Mouse (Mus musculus) adrenal gland, adult 18-20 months (tissue): ENCODE results near the gene Arid4b. TPM values are rescaled to one million over a fixed set of nuclear protein-coding genes. Genes with fewer than 3 reads are reported as not detected.
"Not testable (repeated sequence)": the region's sequence is repeated elsewhere in the genome, so short reads cannot be mapped to it uniquely, and the experiment has no call there.

ENCODE experiments used
- DNase-seq, 2 experiments: peaks; one replicate each; pipeline ENCODE4 v3.0.0; 2021 to 2022; ENCODE audit warnings: low spot score in 2 of 2
- long read RNA-seq, 2 experiments: library from polyadenylated mRNA; stranded (forward); transcript quantifications; one replicate each; pipeline ENCODE4 v2.0.0; 2021
- total RNA-seq, 2 experiments: library from RNA; stranded (reverse); gene quantifications; 1 replicate in 1 of 2; 2 replicates in 1 of 2; pipeline ENCODE4 v1.2.3; 2021

Gene Arid4b
- total RNA-seq = 10 to 100 TPM; 24.8 to 39.1 TPM
- long read RNA-seq, experiment 1, full-length matches to known transcripts = 5 of 8 reads
- long read RNA-seq, experiment 1, partial matches to known transcripts = 1 of 8 reads
- long read RNA-seq, experiment 1, other reads (novel, unspliced or antisense) = 2 of 8 reads
- long read RNA-seq, experiment 2, full-length matches to known transcripts = 14 of 31 reads
- long read RNA-seq, experiment 2, partial matches to known transcripts = 15 of 31 reads
- long read RNA-seq, experiment 2, other reads (novel, unspliced or antisense) = 2 of 31 reads

GRCm38 (mm10) chr13:14063013-14063941 lies at the start of gene Arid4b, which contains the start of gene Ggps1:
TSS of gene Arid4b (plus strand) at chr13:14063232.
TSS of gene Ggps1 (minus strand) at chr13:14063488.
- DNase-seq = peak; percentile 86 to 88

GRCm38 (mm10) chr13:14014001-14014400 lies 49.0 kb upstream of the Arid4b start:
- DNase-seq = no peak

- DNase-seq = no peak
Measured at GRCm38 (mm10) chr13:14014540-14014939, 48.5 kb upstream of the Arid4b start.

- no peak for DNase-seq
Measured at GRCm38 (mm10) chr13:14015609-14016008, 47.4 kb upstream of the Arid4b start.

- DNase-seq = no peak
Measured at GRCm38 (mm10) chr13:14018283-14018682, 44.7 kb upstream of the Arid4b start.

GRCm38 (mm10) chr13:14018852-14019251 lies 44.2 kb upstream of the Arid4b start:
- no peak for DNase-seq

GRCm38 (mm10) chr13:14021417-14021816 lies 41.6 kb upstream of the Arid4b start:
- DNase-seq = not testable (repeated sequence)

GRCm38 (mm10) chr13:14025554-14025953 lies 37.5 kb upstream of the Arid4b start:
- no peak for DNase-seq

- DNase-seq = no peak
Measured at GRCm38 (mm10) chr13:14026154-14026820, 36.7 kb upstream of the Arid4b start.

GRCm38 (mm10) chr13:14033309-14034072 lies 29.5 kb upstream of the Arid4b start:
- no peak for DNase-seq

- no peak for DNase-seq
Measured at GRCm38 (mm10) chr13:14034073-14034348, 29.0 kb upstream of the Arid4b start.

GRCm38 (mm10) chr13:14035352-14035751 lies 27.7 kb upstream of the Arid4b start:
- DNase-seq = not testable (repeated sequence)

GRCm38 (mm10) chr13:14035875-14036630 lies 27.0 kb upstream of the Arid4b start:
- no peak for DNase-seq

- no peak for DNase-seq
Measured at GRCm38 (mm10) chr13:14038911-14039291, 24.1 kb upstream of the Arid4b start.

GRCm38 (mm10) chr13:14039292-14039965 lies 23.6 kb upstream of the Arid4b start, which contains the start of gene Tbce:
TSS of gene Tbce (minus strand) at chr13:14039638.
- DNase-seq = peak; percentile 85 to 91

- DNase-seq = no peak
Measured at GRCm38 (mm10) chr13:14040186-14040585, 22.8 kb upstream of the Arid4b start.

- DNase-seq = no peak
Measured at GRCm38 (mm10) chr13:14043851-14044250, 19.2 kb upstream of the Arid4b start.

- no peak for DNase-seq
Measured at GRCm38 (mm10) chr13:14044521-14044920, 18.5 kb upstream of the Arid4b start.

GRCm38 (mm10) chr13:14049878-14050277 lies 13.2 kb upstream of the Arid4b start:
- no peak for DNase-seq

GRCm38 (mm10) chr13:14056801-14057200 lies 6.2 kb upstream of the Arid4b start:
- no peak for DNase-seq
